Mouse (Mus musculus): ENCODE measurements at regions not wholly inside any gene's neighbourhood (a gene's known extent, or its start where the extent isn't known, plus 50 kb on each side); places are given as distances from the start of the nearest gene placed in this dataset.

- DNase-seq (ENCODE audit: extremely low spot score, low read depth, low spot score): no peak
Observed at GRCm38 (mm10) chr6:140927616-140928015, 198.5 kb downstream of the Gm11077 start.

GRCm38 (mm10) chr6:140934286-140934685 lies 205.2 kb downstream of the Gm11077 start:
- no peak for DNase-seq (ENCODE audit: extremely low spot score, low read depth, low spot score)

- DNase-seq (ENCODE audit: extremely low spot score, low read depth, low spot score): no peak
Observed at GRCm38 (mm10) chr6:140938025-140938424, 208.9 kb downstream of the Gm11077 start.

GRCm38 (mm10) chr6:140946720-140947119 lies 217.6 kb downstream of the Gm11077 start:
- no peak for DNase-seq (ENCODE audit: extremely low spot score, low read depth, low spot score)

- DNase-seq (ENCODE audit: extremely low spot score, low read depth, low spot score): no peak
Observed at GRCm38 (mm10) chr6:140950483-140950882, 221.4 kb downstream of the Gm11077 start.

GRCm38 (mm10) chr6:140953256-140953655 lies 224.2 kb downstream of the Gm11077 start:
- DNase-seq (ENCODE audit: extremely low spot score, low read depth, low spot score): no peak

GRCm38 (mm10) chr6:140953721-140954120 lies 224.6 kb downstream of the Gm11077 start:
- DNase-seq (ENCODE audit: extremely low spot score, low read depth, low spot score): no peak

GRCm38 (mm10) chr6:140955751-140956521 lies 226.9 kb downstream of the Gm11077 start:
- no peak for DNase-seq (ENCODE audit: extremely low spot score, low read depth, low spot score)

- DNase-seq (ENCODE audit: extremely low spot score, low read depth, low spot score): no peak
Observed at GRCm38 (mm10) chr6:140956522-140956863, 227.4 kb downstream of the Gm11077 start.

GRCm38 (mm10) chr6:140961987-140962386 lies 232.9 kb downstream of the Gm11077 start:
- no peak for DNase-seq (ENCODE audit: extremely low spot score, low read depth, low spot score)

GRCm38 (mm10) chr6:140962563-140962962 lies 233.5 kb downstream of the Gm11077 start:
- no peak for DNase-seq (ENCODE audit: extremely low spot score, low read depth, low spot score)

GRCm38 (mm10) chr6:140973732-140974131 lies 244.6 kb downstream of the Gm11077 start:
- DNase-seq (ENCODE audit: extremely low spot score, low read depth, low spot score): no peak

- DNase-seq (ENCODE audit: extremely low spot score, low read depth, low spot score): no peak
Observed at GRCm38 (mm10) chr6:140976989-140977388, 247.9 kb downstream of the Gm11077 start.

- no peak for DNase-seq (ENCODE audit: extremely low spot score, low read depth, low spot score)
Observed at GRCm38 (mm10) chr6:140983610-140984009, 254.5 kb downstream of the Gm11077 start.

- no peak for DNase-seq (ENCODE audit: extremely low spot score, low read depth, low spot score)
Observed at GRCm38 (mm10) chr6:140984249-140984648, 255.2 kb downstream of the Gm11077 start.

- DNase-seq (ENCODE audit: extremely low spot score, low read depth, low spot score): no peak
Observed at GRCm38 (mm10) chr6:140993643-140994580, 255.2 kb upstream of the Pde3a start.

- DNase-seq (ENCODE audit: extremely low spot score, low read depth, low spot score): no peak
Observed at GRCm38 (mm10) chr6:140995340-140996135, 253.5 kb upstream of the Pde3a start.

GRCm38 (mm10) chr6:140998069-140998468 lies 251.0 kb upstream of the Pde3a start:
- no peak for DNase-seq (ENCODE audit: extremely low spot score, low read depth, low spot score)

- no peak for DNase-seq (ENCODE audit: extremely low spot score, low read depth, low spot score)
Observed at GRCm38 (mm10) chr6:141000552-141000951, 248.5 kb upstream of the Pde3a start.

GRCm38 (mm10) chr6:141001306-141001705 lies 247.8 kb upstream of the Pde3a start:
- DNase-seq (ENCODE audit: extremely low spot score, low read depth, low spot score): no peak

GRCm38 (mm10) chr6:141015055-141015681 lies 233.9 kb upstream of the Pde3a start:
- DNase-seq (ENCODE audit: extremely low spot score, low read depth, low spot score): no peak
